Mouse (Mus musculus): ENCODE data around the gene Ust. TPM values are rescaled to one million over a fixed set of nuclear protein-coding genes. Genes with fewer than 3 reads are reported as not detected.

The Ust gene
- total and polyA plus RNA-seq, 3 experiments, result 1.1 to 1.7 (median 1.6) TPM

DNA sequence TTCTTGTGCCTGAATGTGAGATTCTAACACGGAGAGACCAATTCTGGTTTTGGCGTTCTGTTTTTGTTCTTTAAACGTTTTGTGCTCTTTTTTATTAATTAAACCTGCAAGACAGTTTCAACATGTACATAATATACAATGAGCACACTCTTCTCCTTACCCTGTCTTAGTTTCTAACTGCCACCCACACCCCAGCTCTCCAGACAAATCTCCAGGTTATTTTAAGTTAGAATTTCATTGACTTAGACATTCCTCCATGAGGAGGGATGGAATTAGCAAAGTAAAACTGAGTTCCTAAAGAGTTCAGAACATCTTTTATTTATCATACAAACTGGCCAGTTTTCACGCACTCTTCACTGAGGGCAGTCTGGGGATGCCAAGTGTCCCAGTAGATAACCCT lies 248.9 kb downstream of the Ust start:
- no peak overlapping the region for H3K4me3 ChIP-seq
- WGBS, result 83% methylated on average over 4 of the region's 4 CpGs
- TF ChIP-seq EP300 (IDR thresholded peaks at IDR 0.05; ENCODE audit: insufficient read depth, low read depth, low read length), result no peak
- no peak for TF ChIP-seq POLR2A (IDR thresholded peaks at IDR 0.05; ENCODE audit: insufficient read depth, low read depth, low read length)
- TF ChIP-seq CTCF (IDR thresholded peaks at IDR 0.05), result no peak
- no peaks in the 10 kb centered on the region for H3K27me3 ChIP-seq (ENCODE audit: control insufficient read depth, insufficient read depth, low read length)
- no peak overlapping the region for H3K9ac ChIP-seq (ENCODE audit: low read depth, low read length)
- DNase-seq, result no peak
- intact Hi-C loops (cut with DNase I), result no loop called here
- no peaks in the 10 kb centered on the region for H3K36me3 ChIP-seq (ENCODE audit: control insufficient read depth, insufficient read depth, low read length)
- no peak overlapping the region for H3K27ac ChIP-seq
- no peaks in the 10 kb centered on the region for H3K79me2 ChIP-seq (replicated peaks; ENCODE audit: control insufficient read depth, insufficient read depth, low read length)
- H3K4me1 ChIP-seq (ENCODE audit: control insufficient read depth, insufficient read depth, low read length), result no peaks in the 10 kb centered on the region

DNA sequence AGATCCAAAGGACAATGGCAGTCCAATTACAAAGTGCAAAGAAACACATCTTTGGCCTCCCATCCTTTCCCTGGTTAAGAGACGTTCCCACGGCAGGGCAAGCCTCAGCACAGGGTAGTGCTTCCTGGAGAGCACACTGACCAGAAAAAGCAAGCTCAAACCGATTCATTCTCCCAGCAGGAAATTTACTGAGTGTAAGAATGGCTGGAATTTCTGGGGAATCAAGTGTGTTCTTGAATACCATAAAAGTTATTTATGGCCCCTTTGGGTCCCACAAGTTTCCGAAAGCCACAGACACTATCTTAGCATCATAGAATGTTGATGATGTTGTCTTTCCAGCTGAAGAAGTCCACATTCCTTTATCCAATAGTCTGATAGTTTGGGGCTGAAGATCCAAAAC lies 258.9 kb downstream of the Ust start:
- DNase-seq, result no peak
- no peaks in the 10 kb centered on the region for H3K79me2 ChIP-seq (replicated peaks; ENCODE audit: control insufficient read depth, insufficient read depth, low read length)
- H3K9ac ChIP-seq (ENCODE audit: low read depth, low read length), result no peak overlapping the region
- TF ChIP-seq POLR2A (IDR thresholded peaks at IDR 0.05; ENCODE audit: insufficient read depth, low read depth, low read length) (no peak), CTCF (IDR thresholded peaks at IDR 0.05) (no peak), EP300 (IDR thresholded peaks at IDR 0.05; ENCODE audit: insufficient read depth, low read depth, low read length) (no peak)
- WGBS, result 32% methylated on average over 4 of the region's 4 CpGs
- H3K36me3 ChIP-seq (ENCODE audit: control insufficient read depth, insufficient read depth, low read length), result no peaks in the 10 kb centered on the region
- no peaks in the 10 kb centered on the region for H3K4me1 ChIP-seq (ENCODE audit: control insufficient read depth, insufficient read depth, low read length)
- no peaks in the 10 kb centered on the region for H3K27me3 ChIP-seq (ENCODE audit: control insufficient read depth, insufficient read depth, low read length)
- H3K27ac ChIP-seq, result no peak overlapping the region
- no peak overlapping the region for H3K4me3 ChIP-seq
- intact Hi-C loops (cut with DNase I), result no loop called here

DNA sequence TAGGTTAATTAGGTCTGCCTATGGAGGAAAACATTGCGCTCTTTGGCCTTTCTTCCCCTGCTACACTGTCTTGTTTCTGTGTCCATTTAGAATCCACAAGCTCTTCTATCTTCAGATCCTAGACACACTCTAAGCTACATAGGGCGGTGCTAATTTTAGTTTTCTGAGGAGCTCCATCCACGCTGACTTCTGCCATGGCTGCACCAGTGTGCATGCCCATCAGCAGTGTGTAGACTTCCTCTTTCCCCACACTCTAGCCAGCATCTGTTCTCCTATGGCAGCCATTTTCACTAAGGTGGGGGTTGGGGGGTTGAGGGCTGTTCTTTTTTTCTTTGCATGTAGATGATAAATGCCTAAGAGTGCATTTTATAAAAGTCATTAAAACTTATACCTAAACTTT lies 268.6 kb downstream of the Ust start:
- Histone ChIP-seq H3K9ac (ENCODE audit: low read depth, low read length) (no peak overlapping the region), H3K27me3 (ENCODE audit: control insufficient read depth, insufficient read depth, low read length) (no peaks in the 10 kb centered on the region), H3K4me1 (ENCODE audit: control insufficient read depth, insufficient read depth, low read length) (no peaks in the 10 kb centered on the region), H3K27ac (no peak overlapping the region), H3K79me2 (replicated peaks; ENCODE audit: control insufficient read depth, insufficient read depth, low read length) (no peaks in the 10 kb centered on the region), H3K36me3 (ENCODE audit: control insufficient read depth, insufficient read depth, low read length) (no peaks in the 10 kb centered on the region), H3K4me3 (no peak overlapping the region)
- TF ChIP-seq EP300 (IDR thresholded peaks at IDR 0.05; ENCODE audit: insufficient read depth, low read depth, low read length), result no peak
- TF ChIP-seq POLR2A (IDR thresholded peaks at IDR 0.05; ENCODE audit: insufficient read depth, low read depth, low read length), result no peak
- no peak for TF ChIP-seq CTCF (IDR thresholded peaks at IDR 0.05)
- WGBS, result 77% methylated on average over 3 of the region's 3 CpGs
- no peak for DNase-seq
- intact Hi-C loops (cut with DNase I), result no loop called here

DNA sequence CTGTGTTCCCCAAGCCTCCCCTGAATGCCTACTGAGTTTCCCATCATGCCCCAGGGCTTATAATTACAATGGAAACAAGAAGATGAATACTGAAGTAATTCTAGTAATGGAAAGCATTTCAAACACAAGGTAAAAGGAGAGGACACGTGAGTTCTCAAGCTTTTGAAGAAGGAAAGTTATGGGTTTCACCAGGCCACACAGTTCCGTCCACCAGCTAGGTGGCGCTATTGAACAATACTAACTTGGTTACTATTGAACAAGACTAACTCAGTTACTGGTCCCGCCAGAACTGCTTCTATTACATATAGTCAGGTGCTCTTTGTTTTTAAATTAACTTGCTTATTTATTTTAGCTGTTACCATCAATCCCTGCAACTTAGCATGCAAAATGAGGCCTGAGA lies 276.3 kb downstream of the Ust start:
- no peaks in the 10 kb centered on the region for H3K36me3 ChIP-seq (ENCODE audit: control insufficient read depth, insufficient read depth, low read length)
- H3K79me2 ChIP-seq (replicated peaks; ENCODE audit: control insufficient read depth, insufficient read depth, low read length), result no peaks in the 10 kb centered on the region
- intact Hi-C loops (cut with DNase I), result loop anchor here (5.0 kb wide), 2 partner anchors 275 to 475 kb away; partner anchors contain the start of gene Ust
- H3K4me1 ChIP-seq (ENCODE audit: control insufficient read depth, insufficient read depth, low read length), result no peaks in the 10 kb centered on the region
- no peak overlapping the region for H3K4me3 ChIP-seq
- no peak overlapping the region for H3K9ac ChIP-seq (ENCODE audit: low read depth, low read length)
- DNase-seq, result peak; percentile 17 to 30
- no peak for TF ChIP-seq POLR2A (IDR thresholded peaks at IDR 0.05; ENCODE audit: insufficient read depth, low read depth, low read length)
- TF ChIP-seq CTCF (IDR thresholded peaks at IDR 0.05), result peak; percentile 75
- H3K27ac ChIP-seq, result no peak overlapping the region
- H3K27me3 ChIP-seq (ENCODE audit: control insufficient read depth, insufficient read depth, low read length), result no peaks in the 10 kb centered on the region
- 12% methylated on average over 4 of the region's 4 CpGs for WGBS

DNA sequence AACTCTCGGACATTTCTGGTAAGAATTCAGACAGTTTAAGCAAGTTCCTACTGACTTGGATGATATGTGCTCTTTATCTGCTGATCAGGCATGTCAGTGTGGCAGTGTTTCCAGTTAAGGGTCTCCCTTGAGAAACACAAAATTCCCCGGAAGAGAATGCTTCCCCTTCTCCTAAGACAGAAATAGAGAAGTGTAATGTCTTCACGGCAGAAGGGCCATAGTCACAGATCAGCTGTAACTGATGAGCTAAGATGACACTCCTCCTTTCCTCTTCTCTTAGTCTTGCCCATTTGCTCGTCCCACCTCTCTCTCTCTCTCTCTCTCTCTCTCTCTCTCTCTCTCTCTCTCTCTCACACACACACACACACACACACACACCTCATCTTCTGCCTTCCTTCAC lies 277.9 kb downstream of the Ust start:
- Histone ChIP-seq H3K4me1 (ENCODE audit: control insufficient read depth, insufficient read depth, low read length) (no peaks in the 10 kb centered on the region), H3K27ac (no peak overlapping the region), H3K4me3 (no peak overlapping the region), H3K9ac (ENCODE audit: low read depth, low read length) (no peak overlapping the region), H3K36me3 (ENCODE audit: control insufficient read depth, insufficient read depth, low read length) (no peaks in the 10 kb centered on the region), H3K27me3 (ENCODE audit: control insufficient read depth, insufficient read depth, low read length) (no peaks in the 10 kb centered on the region), H3K79me2 (replicated peaks; ENCODE audit: control insufficient read depth, insufficient read depth, low read length) (no peaks in the 10 kb centered on the region)
- WGBS, result 55% methylated on average over 4 of the region's 4 CpGs
- TF ChIP-seq EP300 (IDR thresholded peaks at IDR 0.05; ENCODE audit: insufficient read depth, low read depth, low read length) (no peak), POLR2A (IDR thresholded peaks at IDR 0.05; ENCODE audit: insufficient read depth, low read depth, low read length) (no peak), CTCF (IDR thresholded peaks at IDR 0.05) (no peak)
- intact Hi-C loops (cut with DNase I), result loop anchor here (1.0 to 5.0 kb wide), 4 partner anchors 277 to 477 kb away; partner anchors contain the start of gene Ust
- DNase-seq, result no peak

DNA sequence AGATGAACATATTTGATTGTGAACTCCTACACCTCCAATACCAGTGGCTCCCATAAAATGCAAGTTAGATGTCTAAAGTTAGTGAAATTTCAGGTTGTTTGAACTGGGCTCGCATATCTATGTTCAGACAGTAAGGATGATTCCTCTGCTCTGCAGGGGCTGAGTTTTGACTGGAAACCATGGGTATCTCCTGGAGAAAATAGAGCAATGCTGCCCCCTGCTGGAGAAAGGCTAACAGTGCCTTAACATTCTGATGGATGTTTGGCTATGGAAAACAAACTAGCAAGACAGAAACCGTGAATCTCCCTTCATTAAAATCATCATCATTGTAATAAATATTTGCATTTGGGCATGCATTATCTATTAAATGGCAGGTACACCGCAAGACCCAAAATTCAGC lies 278.4 kb downstream of the Ust start:
- no peak overlapping the region for H3K27ac ChIP-seq
- intact Hi-C loops (cut with DNase I), result loop anchor here (1.0 to 5.0 kb wide), 4 partner anchors 277 to 477 kb away; partner anchors contain the start of gene Ust
- WGBS, result 3% methylated on average over 3 of the region's 3 CpGs
- no peak overlapping the region for H3K4me3 ChIP-seq
- H3K9ac ChIP-seq (ENCODE audit: low read depth, low read length), result no peak overlapping the region
- peak; percentile 96; the same call in 1 of the 2 replicates for TF ChIP-seq CTCF (IDR thresholded peaks at IDR 0.05)
- TF ChIP-seq POLR2A (IDR thresholded peaks at IDR 0.05; ENCODE audit: insufficient read depth, low read depth, low read length), result no peak
- H3K4me1 ChIP-seq (ENCODE audit: control insufficient read depth, insufficient read depth, low read length), result no peaks in the 10 kb centered on the region
- no peaks in the 10 kb centered on the region for H3K27me3 ChIP-seq (ENCODE audit: control insufficient read depth, insufficient read depth, low read length)
- H3K79me2 ChIP-seq (replicated peaks; ENCODE audit: control insufficient read depth, insufficient read depth, low read length), result no peaks in the 10 kb centered on the region
- DNase-seq, result peak; percentile 57 to 62
- H3K36me3 ChIP-seq (ENCODE audit: control insufficient read depth, insufficient read depth, low read length), result no peaks in the 10 kb centered on the region

Measured in heart, adult 2 months (tissue).